Mouse (Mus musculus): ENCODE measurements at regions not wholly inside any gene's neighbourhood (a gene's known extent, or its start where the extent isn't known, plus 50 kb on each side); places are given as distances from the start of the nearest gene placed in this dataset.

GRCm38 (mm10) chr5:106032956-106033355 lies 156.6 kb downstream of the Zfp326 start:
- TF ChIP-seq CTCF (IDR thresholded peaks at IDR 0.05; ENCODE audit: borderline replicate concordance, insufficient read depth, low read depth, low read length) (no peak), POLR2A (IDR thresholded peaks at IDR 0.05; ENCODE audit: borderline replicate concordance, insufficient read depth, low read length) (no peak)

All from cerebellum, adult 2 months (tissue).